Mouse (Mus musculus): ENCODE results near the gene Ntn5.

Ntn5 gene

DNA sequence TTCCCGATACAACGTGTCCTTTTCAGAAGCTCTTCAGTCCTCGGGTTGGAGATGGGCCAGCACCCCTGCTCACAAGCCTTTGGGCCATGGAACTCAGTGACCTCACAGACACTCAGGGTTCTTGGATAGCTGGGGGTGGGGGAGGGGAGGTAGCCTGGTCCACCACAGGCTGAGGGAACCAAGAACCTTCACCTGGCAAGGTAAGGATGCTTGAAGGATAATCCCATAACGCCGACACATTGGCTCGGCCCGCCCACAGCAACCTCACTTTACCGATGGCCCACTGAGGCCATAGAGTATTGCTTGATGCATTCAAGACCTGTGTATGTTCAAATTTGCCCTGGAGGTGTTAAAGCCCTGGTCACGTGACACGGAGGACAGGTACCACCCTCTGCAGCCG is 41.9 kb downstream of the Ntn5 start, which contains the start of gene Spaca4:
Spaca4 (minus strand) TSS at position 101 of the 400 bp plus-strand sequence.
- DNase-seq (ENCODE audit: low spot score): no peak

- no peak for DNase-seq (ENCODE audit: low spot score)
Measured at GRCm38 (mm10) chr7:45726419-45726818, 42.6 kb downstream of the Ntn5 start.

GRCm38 (mm10) chr7:45727625-45728024 is 43.8 kb downstream of the Ntn5 start:
- no peak for DNase-seq (ENCODE audit: low spot score)

DNA sequence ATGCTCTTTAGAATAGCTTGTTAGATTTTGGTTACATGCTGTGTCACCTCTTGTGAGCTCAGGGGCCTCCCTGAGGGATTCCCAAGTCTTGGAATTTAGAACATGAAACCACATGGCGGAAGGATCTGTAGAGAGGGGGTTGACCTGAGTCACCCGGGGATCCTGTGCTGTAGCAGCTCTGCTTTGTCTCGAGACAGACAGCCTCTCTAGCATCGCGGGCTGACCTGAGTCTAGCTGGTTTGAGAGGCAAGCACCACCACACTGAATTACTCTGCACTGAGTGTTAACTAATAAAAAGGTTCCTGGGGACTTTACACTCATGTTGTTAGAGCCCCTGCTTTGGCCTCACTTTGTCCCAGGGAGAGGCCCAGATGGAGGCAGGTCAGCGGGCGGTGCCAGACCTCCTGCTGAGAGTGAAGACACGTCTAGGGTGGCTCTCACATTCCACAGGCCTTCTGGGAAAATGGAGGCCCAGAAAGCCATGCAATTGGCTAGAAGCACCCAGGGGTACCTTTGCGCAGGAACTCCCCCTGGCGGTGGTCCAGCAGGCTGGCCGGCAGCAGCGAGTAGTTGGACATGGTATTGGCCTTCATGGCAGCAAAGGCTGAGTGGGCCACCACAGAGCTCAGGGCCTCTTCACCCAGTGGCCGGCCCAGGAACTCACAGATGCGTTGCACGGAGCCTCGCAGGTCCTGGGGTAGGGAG is 47.1 kb downstream of the Ntn5 start:
- peak; percentile 78 for DNase-seq (ENCODE audit: low spot score)

DNA sequence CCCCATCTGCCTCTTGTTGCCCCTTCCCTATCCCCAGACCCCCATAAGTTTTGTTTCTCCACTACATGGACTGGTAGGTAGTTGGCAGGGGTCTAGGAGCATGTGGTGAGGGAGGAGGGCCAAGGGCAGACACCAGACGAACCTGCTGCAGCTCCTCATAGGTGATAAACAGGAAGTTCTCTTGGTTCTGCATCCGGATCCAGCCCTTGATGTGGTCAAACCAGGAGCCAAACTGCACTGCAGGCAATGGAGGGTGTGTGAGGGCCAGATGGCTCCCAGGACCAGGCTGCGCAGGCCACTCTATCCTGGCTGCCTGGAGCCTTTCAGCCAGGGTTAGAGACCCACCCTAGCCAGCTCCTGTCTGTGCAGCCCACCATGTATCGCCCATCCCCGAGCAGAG is 49.7 kb downstream of the Ntn5 start:
- no peak for DNase-seq (ENCODE audit: low spot score)

- peak; percentile 94 for DNase-seq (ENCODE audit: low spot score)
Measured at GRCm38 (mm10) chr7:45739162-45739763, 55.4 kb downstream of the Ntn5 start.

DNA sequence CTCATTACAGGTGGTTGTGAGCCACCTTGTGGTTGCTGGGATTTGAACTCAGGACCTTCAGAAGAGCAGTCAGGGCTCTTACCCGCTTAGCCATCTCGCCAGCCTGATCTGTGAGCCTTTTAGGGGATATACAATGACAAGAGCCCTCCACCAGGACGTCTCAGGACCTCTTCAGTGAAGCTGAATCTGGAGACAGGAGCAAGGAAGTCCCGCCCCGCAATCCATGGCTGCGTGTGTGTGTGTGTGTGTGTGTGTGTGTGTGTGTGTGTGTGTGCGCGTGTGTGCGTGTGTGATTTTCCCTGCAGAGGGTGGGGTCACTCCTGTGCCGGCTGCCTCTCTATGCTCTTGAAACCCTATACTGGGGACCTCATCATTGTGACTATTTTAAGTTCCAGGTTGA is 56.0 kb downstream of the Ntn5 start:
- no peak for DNase-seq (ENCODE audit: low spot score)

DNA sequence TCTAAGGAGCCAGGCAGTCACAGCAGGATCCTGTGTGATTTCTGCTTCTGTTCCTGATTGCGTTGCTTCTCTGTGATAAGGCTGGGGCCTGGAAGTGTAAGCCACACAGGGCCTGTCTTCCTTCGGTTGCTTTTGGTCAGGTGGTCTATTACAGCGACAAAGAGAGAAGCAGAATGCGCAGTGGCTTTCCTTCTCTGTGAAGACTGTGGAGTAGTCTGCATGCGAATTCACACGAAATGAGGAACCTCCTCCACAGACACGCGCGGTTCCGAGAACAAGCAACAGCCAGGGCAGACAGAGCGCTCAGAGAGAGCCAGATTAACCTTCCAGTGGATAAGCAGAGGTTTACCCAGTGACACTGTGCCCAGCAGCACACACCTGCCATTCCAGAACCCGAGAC is 57.5 kb downstream of the Ntn5 start:
- no peak for DNase-seq (ENCODE audit: low spot score)

DNA sequence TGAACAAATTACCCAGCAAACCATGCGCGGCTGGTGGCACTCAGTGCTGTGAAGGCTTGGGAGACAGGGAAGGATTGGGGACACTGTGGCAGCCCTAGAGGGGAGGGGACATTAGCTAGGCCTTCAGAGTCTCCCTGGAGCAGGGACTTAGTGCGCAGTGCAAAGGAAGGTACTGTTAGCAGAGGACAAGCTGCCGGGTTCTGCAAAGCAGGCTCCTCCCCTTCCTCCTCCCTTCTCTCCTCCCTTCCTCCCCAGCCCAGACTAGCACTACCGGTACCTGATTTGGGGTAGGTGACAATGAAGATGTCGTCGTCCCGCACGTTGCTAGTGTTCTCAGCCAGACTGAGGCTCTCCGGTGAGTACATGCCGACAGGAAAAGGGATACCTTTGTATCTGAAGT is 58.0 kb downstream of the Ntn5 start:
- no peak for DNase-seq (ENCODE audit: low spot score)

DNA sequence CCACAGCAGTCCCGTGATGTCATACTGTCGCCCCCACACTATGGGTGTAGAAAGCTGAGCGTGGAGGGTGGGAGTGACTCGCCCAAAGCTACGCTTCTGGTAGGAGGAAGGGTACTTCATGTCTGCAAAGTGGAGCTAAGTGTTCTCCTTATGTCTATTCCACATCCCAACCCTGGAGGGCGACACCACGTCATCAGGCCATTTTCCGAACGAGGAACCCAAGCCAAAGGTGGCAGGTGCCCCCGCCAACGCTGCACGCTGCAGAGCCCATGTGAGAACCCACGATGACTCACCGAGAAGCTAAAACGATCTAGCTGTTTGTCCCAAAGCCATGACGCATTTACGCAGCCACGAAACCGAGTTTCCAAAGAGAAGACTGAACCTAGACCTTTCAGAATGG is 58.5 kb downstream of the Ntn5 start:
- DNase-seq (ENCODE audit: low spot score): no peak
